Mouse (Mus musculus) heart, adult 2 months (tissue): ENCODE results near the gene 1810043G02Rik. TPM values are rescaled to one million over a fixed set of nuclear protein-coding genes. Genes with fewer than 3 reads are reported as not detected.

Source experiments
- DNase-seq, 2 experiments: peaks; one replicate each; pipeline ENCODE4 v3.0.0; 2021
- H3K27ac ChIP-seq: fragments of 200-600 bp; 2 replicates; pipeline ENCODE4 v1.8.1; 2022
- H3K27me3 ChIP-seq: fragments of 200-500 bp; 2 replicates; pipeline ENCODE4 v1.6.1; 2012; ENCODE audit warnings: mild to moderate bottlenecking, low read length, inconsistent platforms, mixed read lengths; ENCODE audit not compliant: control insufficient read depth, insufficient read depth
- H3K36me3 ChIP-seq: fragments of 200-500 bp; 2 replicates; pipeline ENCODE4 v1.6.1; 2012; ENCODE audit warnings: low read length, inconsistent platforms; ENCODE audit not compliant: control insufficient read depth, insufficient read depth
- H3K4me1 ChIP-seq: fragments of 200-500 bp; 2 replicates; pipeline ENCODE4 v1.6.1; 2011; ENCODE audit warnings: low read length; ENCODE audit not compliant: control insufficient read depth, insufficient read depth
- H3K4me3 ChIP-seq: fragments of 200-600 bp; 2 replicates; pipeline ENCODE4 v1.8.1; 2022
- H3K79me2 ChIP-seq: fragments of 200-500 bp; replicated peaks from 2 replicates; pipeline ENCODE4 v1.6.1; 2012; ENCODE audit warnings: mild to moderate bottlenecking, inconsistent platforms, low read length, moderate library complexity, mixed read lengths; ENCODE audit not compliant: control insufficient read depth, insufficient read depth
- H3K9ac ChIP-seq: fragments of 200-500 bp; 2 replicates; pipeline ENCODE4 v1.6.1; 2012; ENCODE audit warnings: low read depth, mild to moderate bottlenecking, control low read depth, inconsistent platforms, low read length, mixed read lengths
- CTCF ChIP-seq: fragments of 200-600 bp; IDR thresholded peaks from 2 replicates; pipeline ENCODE4 v1.8.1; 2022; ENCODE audit warnings: antibody characterized with exemption, mild to moderate bottlenecking, moderate library complexity
- EP300 ChIP-seq: fragments of 200-500 bp; IDR thresholded peaks from 2 replicates; pipeline ENCODE4 v1.6.1; 2011; ENCODE audit warnings: low read depth, low read length, control low read depth; ENCODE audit not compliant: insufficient read depth
- POLR2A ChIP-seq: fragments of 200-500 bp; IDR thresholded peaks from 2 replicates; pipeline ENCODE4 v1.6.1; 2011; ENCODE audit warnings: mild to moderate bottlenecking, low read depth, low read length, control low read depth; ENCODE audit not compliant: insufficient read depth
- WGBS: fragments of 180-500 bp; shearing (Covaris S2); methylation state at CpG from one replicate; pipeline ENCODE4 v1.1.7; 2018; 5-methylcytosine and 5-hydroxymethylcytosine counted together
- intact Hi-C: fragments of 180-260 bp; cut with DNase I; formaldehyde crosslinking; loops from one replicate; pipeline ENCODE4 v1.15.1; 2025
- polyA plus RNA-seq: library from polyadenylated mRNA; depleted of rRNA; stranded (reverse); fragments of >200 nt; gene quantifications from 2 replicates; pipeline ENCODE4 v1.2.3, GENCODE M21; 2012
- total RNA-seq, 2 experiments: library from RNA; stranded (reverse); gene quantifications; 2 replicates each; pipeline ENCODE4 v1.2.3; 2021

Gene 1810043G02Rik
- total and polyA plus RNA-seq, 3 experiments, result 8.9 to 24.9 (median 10.7) TPM

- Histone ChIP-seq H3K4me3 (no peak overlapping the region), H3K4me1 (no peaks in the 10 kb centered on the region), H3K9ac (no peak overlapping the region), H3K27me3 (no peaks in the 10 kb centered on the region), H3K79me2 (no peaks in the 10 kb centered on the region), H3K36me3 (no peaks in the 10 kb centered on the region), H3K27ac (no peak overlapping the region)
- TF ChIP-seq EP300 (no peak), POLR2A (no peak), CTCF (no peak)
- peak; percentile 50 to 53 for DNase-seq
- intact Hi-C loops, result no loop called here
- WGBS, result 8% methylated on average over 26 of the region's 26 CpGs
Observed at GRCm38 (mm10) chr10:77969274-77969972, 8.9 kb upstream of the 1810043G02Rik start.

DNA sequence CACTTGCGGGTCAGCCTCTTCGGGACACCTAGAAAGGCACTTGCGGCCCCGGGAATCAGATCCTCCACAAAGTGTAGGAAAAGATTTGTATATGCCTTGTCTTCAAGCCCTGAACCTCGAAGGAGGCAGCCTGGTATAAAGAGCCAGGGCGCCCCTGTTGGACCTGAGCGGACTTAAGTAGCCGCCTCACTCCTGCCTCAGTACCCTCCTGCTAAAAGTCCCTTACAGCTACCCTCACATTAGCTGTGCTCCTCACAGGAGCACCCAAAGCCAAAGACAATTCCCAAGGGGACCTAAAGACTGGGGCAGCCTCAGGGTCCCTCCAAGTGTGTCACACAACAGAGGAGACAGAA, 8.4 kb upstream of the 1810043G02Rik start:
- no peaks in the 10 kb centered on the region for H3K27me3 ChIP-seq
- 17% methylated on average over 8 of the region's 8 CpGs for WGBS
- intact Hi-C loops, result no loop called here
- H3K27ac ChIP-seq, result no peak overlapping the region
- H3K79me2 ChIP-seq, result no peaks in the 10 kb centered on the region
- H3K36me3 ChIP-seq, result no peaks in the 10 kb centered on the region
- no peak for TF ChIP-seq POLR2A
- no peak for TF ChIP-seq EP300
- TF ChIP-seq CTCF, result no peak
- no peak overlapping the region for H3K9ac ChIP-seq
- DNase-seq, result no peak
- H3K4me1 ChIP-seq, result no peaks in the 10 kb centered on the region
- H3K4me3 ChIP-seq, result no peak overlapping the region

- Histone ChIP-seq H3K4me1 (no peaks in the 10 kb centered on the region), H3K79me2 (no peaks in the 10 kb centered on the region), H3K9ac (no peak within 1 kb of the TSS), H3K4me3 (no peak within 1 kb of the TSS), H3K27me3 (no peaks in the 10 kb centered on the region), H3K27ac (no peak within 1 kb of the TSS), H3K36me3 (no peaks in the 10 kb centered on the region)
- DNase-seq, result peak in 1 of 2 experiments; percentile 59
- intact Hi-C loops, result no loop called here
- TF ChIP-seq POLR2A (no peak), CTCF (no peak), EP300 (no peak)
- WGBS, result 59% methylated on average over 6 of the region's 6 CpGs
Observed at GRCm38 (mm10) chr10:77970481-77970880, 7.8 kb upstream of the 1810043G02Rik start, which contains the start of gene Trpm2. Trpm2 (minus strand) TSS chr10:77970563.

- TF ChIP-seq EP300 (no peak), CTCF (no peak), POLR2A (no peak)
- intact Hi-C loops, result no loop called here
- H3K9ac ChIP-seq, result no peak overlapping the region
- H3K79me2 ChIP-seq, result no peaks in the 10 kb centered on the region
- no peaks in the 10 kb centered on the region for H3K4me1 ChIP-seq
- no peaks in the 10 kb centered on the region for H3K36me3 ChIP-seq
- H3K27me3 ChIP-seq, result no peaks in the 10 kb centered on the region
- peak in 1 of 2 experiments; percentile 40 for DNase-seq
- H3K27ac ChIP-seq, result no peak overlapping the region
- WGBS, result 80% methylated on average over 10 of the region's 10 CpGs
- H3K4me3 ChIP-seq, result no peak overlapping the region
Observed at GRCm38 (mm10) chr10:77971191-77971590, 7.1 kb upstream of the 1810043G02Rik start.

DNA sequence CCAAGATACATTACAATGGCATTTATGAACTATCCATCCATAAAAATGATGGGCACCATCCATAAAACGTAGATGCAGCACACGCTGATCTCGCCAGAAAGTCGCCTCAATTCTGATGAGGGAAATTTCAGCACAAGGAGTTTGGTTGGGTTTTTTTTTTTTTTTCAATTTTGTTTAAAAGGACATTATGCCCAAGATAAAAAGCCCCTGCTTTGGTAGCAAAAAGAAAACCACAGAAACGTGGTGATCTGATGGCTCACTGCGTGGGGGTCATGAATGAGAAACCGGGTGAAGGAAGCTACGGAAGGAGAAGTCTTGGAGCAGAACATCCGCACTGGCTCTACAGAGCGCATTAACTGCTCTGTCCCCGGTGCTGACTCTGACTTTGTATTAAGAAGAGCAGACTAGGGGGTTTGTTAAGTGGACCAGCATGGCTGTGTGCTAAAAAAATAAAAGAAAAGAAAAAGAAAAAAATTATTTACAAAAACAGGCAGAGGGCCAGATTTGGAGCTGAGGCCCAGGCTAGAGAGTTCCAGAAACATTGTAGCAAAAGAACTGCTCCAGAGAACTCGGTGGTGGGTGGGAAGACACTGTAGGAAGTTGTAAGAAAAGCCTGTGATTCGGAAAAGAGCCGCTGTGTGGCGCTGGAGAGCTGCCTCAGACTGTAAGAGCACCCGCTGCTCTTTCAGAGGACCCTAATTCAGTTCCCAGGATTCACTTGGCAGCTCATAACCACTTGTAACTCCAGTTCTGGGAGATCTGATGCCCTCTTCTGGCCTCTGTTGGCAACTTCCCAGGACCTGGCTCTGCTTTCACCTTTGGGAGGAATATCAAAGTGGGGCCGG, 6.4 kb upstream of the 1810043G02Rik start:
- no peak overlapping the region for H3K27ac ChIP-seq
- no peak overlapping the region for H3K4me3 ChIP-seq
- H3K27me3 ChIP-seq, result no peaks in the 10 kb centered on the region
- no peak overlapping the region for H3K9ac ChIP-seq
- WGBS, result 54% methylated on average over 17 of the region's 17 CpGs
- no peaks in the 10 kb centered on the region for H3K36me3 ChIP-seq
- H3K79me2 ChIP-seq, result no peaks in the 10 kb centered on the region
- TF ChIP-seq CTCF, result peak; percentile 37
- no peak for TF ChIP-seq EP300
- TF ChIP-seq POLR2A, result no peak
- intact Hi-C loops, result no loop called here
- no peaks in the 10 kb centered on the region for H3K4me1 ChIP-seq
- no peak for DNase-seq

- H3K36me3 ChIP-seq, result no peaks in the 10 kb centered on the region
- intact Hi-C loops, result no loop called here
- no peak overlapping the region for H3K9ac ChIP-seq
- no peak overlapping the region for H3K4me3 ChIP-seq
- H3K27ac ChIP-seq, result no peak overlapping the region
- no peaks in the 10 kb centered on the region for H3K27me3 ChIP-seq
- 57% methylated on average over 5 of the region's 5 CpGs for WGBS
- TF ChIP-seq EP300, result no peak
- TF ChIP-seq POLR2A, result no peak
- no peak for TF ChIP-seq CTCF
- DNase-seq, result no peak
- peaks cover 1% of the 10 kb centered on the region; the same call in 1 of the 2 replicates for H3K4me1 ChIP-seq
- no peaks in the 10 kb centered on the region for H3K79me2 ChIP-seq
Observed at GRCm38 (mm10) chr10:77974323-77974722, 4.0 kb upstream of the 1810043G02Rik start.
